Mouse (Mus musculus): ENCODE measurements around the gene Dpp6. TPM values are rescaled to one million over a fixed set of nuclear protein-coding genes. Genes with fewer than 3 reads are reported as not detected.

The Dpp6 gene
- polyA plus RNA-seq, 1 experiment: not detected

- Histone ChIP-seq H3K4me1 (ENCODE audit: control insufficient read depth, insufficient read depth, insufficient read length, low read length) (no peaks in the 10 kb centered on the region), H3K27ac (replicated peaks; ENCODE audit: low read depth, low read length) (no peak overlapping the region), H3K4me3 (ENCODE audit: insufficient read depth, low read depth, low read length) (no peak overlapping the region)
These were observed 95.0 kb downstream of the Dpp6 start for GRCm38 (mm10) chr5:26911965-26912364.

DNA sequence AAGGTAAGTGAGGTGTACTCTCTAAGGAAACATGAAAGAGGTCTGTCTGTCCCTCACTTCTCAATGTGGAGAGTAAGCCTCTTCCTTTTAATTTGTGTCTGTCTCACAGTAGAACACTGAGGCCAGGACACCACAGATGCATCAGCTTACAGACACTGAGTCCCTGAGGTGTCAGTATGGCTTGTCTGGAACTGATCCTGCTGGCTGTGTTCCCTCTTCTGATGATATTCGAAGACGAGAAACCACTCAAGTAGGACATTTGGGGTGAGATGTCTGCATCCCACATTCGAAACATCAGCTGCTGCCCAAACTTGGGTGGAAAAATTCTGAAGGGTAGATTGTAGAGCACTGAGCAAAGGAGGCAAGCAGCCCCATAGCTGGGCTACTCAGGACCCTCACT, 101.8 kb downstream of the Dpp6 start:
- Histone ChIP-seq H3K27ac (replicated peaks; ENCODE audit: low read depth, low read length) (no peak overlapping the region), H3K4me1 (ENCODE audit: control insufficient read depth, insufficient read depth, insufficient read length, low read length) (no peaks in the 10 kb centered on the region), H3K4me3 (ENCODE audit: insufficient read depth, low read depth, low read length) (no peak overlapping the region)

DNA sequence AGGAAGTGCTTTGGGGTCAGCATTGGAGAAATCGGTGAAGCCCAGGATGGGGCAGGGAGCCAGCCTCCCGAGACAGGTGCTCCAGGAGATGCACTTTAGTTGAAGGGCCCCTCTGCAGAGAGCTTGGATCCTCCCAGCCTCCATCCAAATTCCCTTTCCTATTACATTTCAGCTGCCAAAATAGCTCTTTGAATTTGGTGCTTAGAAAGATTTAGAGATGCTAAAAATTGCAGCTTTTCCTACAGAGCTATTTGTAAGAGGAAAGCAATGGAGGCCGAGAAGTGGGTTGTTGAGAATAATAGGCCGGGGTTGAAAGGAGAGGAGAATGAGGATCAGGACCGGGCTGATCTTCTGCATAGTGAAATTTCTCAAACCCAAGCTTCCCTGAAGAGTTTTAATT, 107.5 kb downstream of the Dpp6 start:
- H3K4me3 ChIP-seq (ENCODE audit: insufficient read depth, low read depth, low read length): no peak overlapping the region
- H3K27ac ChIP-seq (replicated peaks; ENCODE audit: low read depth, low read length): no peak overlapping the region

DNA sequence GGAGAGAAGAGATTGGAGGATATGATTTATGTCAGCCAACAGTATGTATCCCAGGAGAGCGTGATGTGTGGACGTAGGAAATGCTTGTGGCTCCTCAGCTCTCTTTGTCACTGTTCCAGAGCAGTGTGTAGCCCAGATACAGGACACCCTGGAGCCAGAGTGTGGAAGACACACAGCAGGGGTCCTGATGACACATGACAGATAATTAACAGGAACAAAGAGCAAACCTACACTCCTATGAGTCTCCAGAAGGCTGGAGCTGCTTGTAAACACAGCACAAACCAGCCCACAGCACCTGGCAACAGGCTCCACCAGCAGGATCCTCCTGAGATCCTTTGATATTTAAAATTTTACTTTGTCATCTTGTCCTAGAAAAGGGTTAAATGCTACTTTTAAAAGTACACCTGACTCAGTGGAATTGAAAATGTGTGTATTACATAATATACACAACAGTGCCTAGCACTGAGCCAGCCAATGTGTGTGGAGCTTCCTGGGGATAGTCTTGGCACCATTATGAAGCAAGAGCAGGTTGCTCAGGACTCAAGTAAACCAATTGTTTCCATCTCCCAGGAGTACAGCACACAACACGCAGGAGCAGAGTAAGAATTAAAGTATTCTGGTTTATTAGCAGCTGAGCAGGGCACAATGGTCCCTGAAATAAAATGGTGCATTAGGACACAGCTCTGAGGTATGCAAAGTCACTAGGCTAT, 115.6 kb downstream of the Dpp6 start:
- no peak overlapping the region for H3K27ac ChIP-seq (replicated peaks; ENCODE audit: low read depth, low read length)
- no peaks in the 10 kb centered on the region for H3K4me1 ChIP-seq (ENCODE audit: control insufficient read depth, insufficient read depth, insufficient read length, low read length)
- H3K4me3 ChIP-seq (ENCODE audit: insufficient read depth, low read depth, low read length): no peak overlapping the region

More for the DNA sequence above, 107.5 kb downstream of the Dpp6 start:
- H3K4me1 ChIP-seq (ENCODE audit: control insufficient read depth, insufficient read depth, insufficient read length, low read length): no peaks in the 10 kb centered on the region

DNA sequence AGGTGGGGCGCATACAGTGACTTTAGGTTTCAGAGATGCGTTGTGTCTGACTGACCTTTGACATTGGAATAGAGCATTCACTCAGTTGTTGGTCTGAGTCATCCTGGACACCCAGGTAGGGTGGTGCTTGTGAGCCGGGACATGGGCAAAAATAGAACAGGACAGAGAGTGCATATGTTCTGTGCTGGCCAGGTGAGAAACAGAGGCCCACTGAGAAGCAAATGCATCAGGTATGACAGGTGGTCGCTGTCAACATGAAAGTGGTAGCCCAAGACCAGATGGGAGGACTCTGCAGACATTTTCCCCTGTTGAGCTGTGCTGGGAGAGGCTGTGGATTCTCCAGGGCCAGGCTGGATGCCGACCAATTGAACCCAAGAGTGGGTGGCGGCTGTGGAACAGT, 117.9 kb downstream of the Dpp6 start:
- H3K4me3 ChIP-seq (ENCODE audit: insufficient read depth, low read depth, low read length): no peak overlapping the region

DNA sequence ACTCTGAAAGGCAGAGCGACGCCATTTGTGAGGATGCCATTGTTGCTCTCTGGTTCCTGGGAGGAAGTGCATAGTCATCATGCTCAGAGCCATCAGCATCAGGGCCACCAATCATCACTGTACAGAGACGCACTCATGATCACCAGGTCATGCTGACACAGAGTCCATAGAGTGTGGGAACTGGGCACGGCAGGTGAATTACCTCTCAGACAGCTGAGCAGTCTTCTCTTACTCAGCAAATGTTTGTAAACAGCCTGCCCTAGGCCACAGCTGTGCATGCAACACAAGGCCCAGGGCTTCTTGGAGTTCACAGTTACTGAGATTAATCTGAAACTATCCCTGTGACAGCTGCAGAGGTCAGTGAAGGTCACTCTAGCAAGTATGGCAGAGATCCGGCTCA, 124.5 kb downstream of the Dpp6 start:
- Histone ChIP-seq H3K4me3 (ENCODE audit: insufficient read depth, low read depth, low read length) (no peak overlapping the region), H3K4me1 (ENCODE audit: control insufficient read depth, insufficient read depth, insufficient read length, low read length) (no peaks in the 10 kb centered on the region), H3K27ac (replicated peaks; ENCODE audit: low read depth, low read length) (no peak overlapping the region)

More for the DNA sequence above, 117.9 kb downstream of the Dpp6 start:
- Histone ChIP-seq H3K27ac (replicated peaks; ENCODE audit: low read depth, low read length) (no peak overlapping the region), H3K4me1 (ENCODE audit: control insufficient read depth, insufficient read depth, insufficient read length, low read length) (no peaks in the 10 kb centered on the region)

- Histone ChIP-seq H3K4me1 (ENCODE audit: control insufficient read depth, insufficient read depth, insufficient read length, low read length) (no peaks in the 10 kb centered on the region), H3K27ac (replicated peaks; ENCODE audit: low read depth, low read length) (no peak overlapping the region), H3K4me3 (ENCODE audit: insufficient read depth, low read depth, low read length) (no peak overlapping the region)
These were observed 128.3 kb downstream of the Dpp6 start for GRCm38 (mm10) chr5:26945169-26945920.

DNA sequence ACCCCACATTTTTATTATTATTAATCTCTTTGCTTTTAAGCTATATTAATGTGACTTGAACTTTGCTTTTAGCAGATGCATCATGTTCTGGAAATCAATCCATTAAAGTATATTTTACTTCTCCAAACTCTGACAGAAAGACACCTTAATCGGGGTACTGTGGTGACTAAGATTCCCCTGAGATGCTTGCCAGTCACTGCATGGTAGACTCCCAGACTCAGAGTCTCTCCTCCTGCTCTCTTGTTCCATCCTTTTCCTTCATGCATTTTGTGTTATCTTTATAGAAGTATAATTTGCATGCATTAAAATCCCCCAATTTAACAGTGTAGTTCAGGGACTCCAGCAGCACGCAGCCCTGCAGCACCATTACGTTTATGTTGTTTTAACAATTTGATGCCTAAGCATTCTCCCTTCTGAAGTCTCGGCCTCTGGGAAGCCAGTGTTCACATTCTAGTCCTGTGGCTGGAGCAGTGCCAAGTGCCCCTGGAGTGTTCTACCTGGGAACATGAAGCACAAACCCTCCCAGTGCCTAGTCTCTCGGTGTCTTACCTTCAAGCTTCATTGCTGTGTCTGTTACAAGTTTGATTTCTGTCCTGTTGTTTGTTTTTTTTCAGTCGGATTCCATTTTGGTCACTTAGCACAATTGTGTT, 153.1 kb downstream of the Dpp6 start:
- Histone ChIP-seq H3K4me1 (ENCODE audit: control insufficient read depth, insufficient read depth, insufficient read length, low read length) (no peaks in the 10 kb centered on the region), H3K27ac (replicated peaks; ENCODE audit: low read depth, low read length) (no peak overlapping the region), H3K4me3 (ENCODE audit: insufficient read depth, low read depth, low read length) (no peak overlapping the region)

DNA sequence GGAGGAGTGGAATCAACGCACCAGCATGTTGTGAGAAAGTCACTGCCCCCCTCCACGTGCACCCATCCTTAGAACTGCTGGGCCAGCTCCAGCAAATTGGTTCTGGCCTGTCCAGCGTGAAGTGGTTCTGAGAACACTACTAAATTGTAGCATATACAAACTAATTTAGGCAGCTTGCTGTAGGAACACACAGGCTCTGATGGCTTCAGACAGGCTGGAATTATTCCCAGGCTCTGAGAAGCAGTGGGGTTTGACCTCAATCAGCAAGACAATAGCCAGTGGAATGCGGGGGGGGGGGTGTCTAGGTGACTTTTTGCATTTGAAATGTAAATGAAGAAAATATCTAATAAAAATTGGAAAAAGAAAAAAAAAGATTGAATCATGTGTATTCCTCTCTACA, 156.2 kb downstream of the Dpp6 start:
- H3K4me3 ChIP-seq (ENCODE audit: insufficient read depth, low read depth, low read length): no peak overlapping the region
- H3K27ac ChIP-seq (replicated peaks; ENCODE audit: low read depth, low read length): no peak overlapping the region
- no peaks in the 10 kb centered on the region for H3K4me1 ChIP-seq (ENCODE audit: control insufficient read depth, insufficient read depth, insufficient read length, low read length)

DNA sequence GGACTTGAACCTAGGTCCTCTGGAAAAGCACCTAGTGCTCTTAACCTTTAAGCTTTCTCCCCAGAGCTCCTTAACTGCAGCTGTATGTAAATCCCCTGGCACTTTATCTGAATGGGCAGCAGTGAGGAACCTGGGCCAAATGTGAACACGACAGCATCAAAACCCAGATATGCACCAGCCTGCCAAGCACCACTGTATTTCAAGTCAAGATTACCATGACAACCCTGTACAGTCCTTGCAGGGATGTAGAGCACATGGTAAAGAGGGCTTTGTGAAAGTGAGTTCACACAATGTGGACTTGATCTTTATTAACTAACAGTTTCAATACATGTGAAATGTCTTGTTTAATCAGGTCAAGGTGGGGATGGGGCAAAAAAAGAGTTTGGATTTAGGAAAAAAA, 162.3 kb downstream of the Dpp6 start:
- Histone ChIP-seq H3K27ac (replicated peaks; ENCODE audit: low read depth, low read length) (no peak overlapping the region), H3K4me1 (ENCODE audit: control insufficient read depth, insufficient read depth, insufficient read length, low read length) (no peaks in the 10 kb centered on the region), H3K4me3 (ENCODE audit: insufficient read depth, low read depth, low read length) (no peak overlapping the region)

DNA sequence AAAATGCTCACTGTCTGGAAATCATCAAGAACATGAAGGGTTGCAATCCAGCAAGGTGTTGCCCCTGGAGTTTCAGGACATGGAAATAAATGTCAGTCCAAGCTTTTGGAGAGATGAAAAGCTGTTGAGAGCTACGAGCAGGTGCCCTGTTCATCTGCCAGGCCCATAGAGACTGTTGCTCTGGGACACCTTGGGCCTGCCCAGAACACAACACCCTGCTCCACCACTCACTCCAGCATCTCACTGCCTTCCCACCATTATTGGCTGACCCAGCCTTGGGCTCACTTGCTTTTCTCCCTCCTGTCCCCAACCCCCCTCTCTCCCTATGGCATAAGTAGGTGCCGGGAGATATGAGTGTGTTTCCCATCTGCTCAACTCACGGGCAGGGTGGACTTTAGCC, 162.8 kb downstream of the Dpp6 start:
- Histone ChIP-seq H3K27ac (replicated peaks; ENCODE audit: low read depth, low read length) (no peak overlapping the region), H3K4me3 (ENCODE audit: insufficient read depth, low read depth, low read length) (no peak overlapping the region), H3K4me1 (ENCODE audit: control insufficient read depth, insufficient read depth, insufficient read length, low read length) (no peaks in the 10 kb centered on the region)

- Histone ChIP-seq H3K27ac (replicated peaks; ENCODE audit: low read depth, low read length) (no peak overlapping the region), H3K4me3 (ENCODE audit: insufficient read depth, low read depth, low read length) (no peak overlapping the region), H3K4me1 (ENCODE audit: control insufficient read depth, insufficient read depth, insufficient read length, low read length) (no peaks in the 10 kb centered on the region)
These were observed 168.1 kb downstream of the Dpp6 start for GRCm38 (mm10) chr5:26985114-26985513.

DNA sequence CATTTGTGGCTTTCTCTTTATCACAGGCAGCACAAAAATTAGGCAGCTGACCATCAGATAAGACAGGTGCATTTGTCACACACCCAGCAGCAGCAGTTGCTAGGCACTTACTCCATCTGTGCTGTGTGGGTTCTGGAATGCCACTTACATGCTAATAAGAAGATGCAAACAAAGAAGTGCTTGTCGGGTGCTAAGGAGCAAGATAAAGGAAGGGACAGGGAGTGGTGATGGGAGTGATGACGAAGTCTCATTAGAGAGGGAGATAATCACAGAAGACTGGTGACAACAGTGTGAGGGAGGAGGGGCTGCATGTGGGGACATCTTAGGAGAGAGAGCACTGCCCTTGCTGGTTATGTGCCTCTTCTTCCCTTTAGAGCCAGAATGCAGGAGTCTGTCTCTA, 174.6 kb downstream of the Dpp6 start:
- no peak overlapping the region for H3K4me3 ChIP-seq (ENCODE audit: insufficient read depth, low read depth, low read length)
- no peaks in the 10 kb centered on the region for H3K4me1 ChIP-seq (ENCODE audit: control insufficient read depth, insufficient read depth, insufficient read length, low read length)
- H3K27ac ChIP-seq (replicated peaks; ENCODE audit: low read depth, low read length): no peak overlapping the region

DNA sequence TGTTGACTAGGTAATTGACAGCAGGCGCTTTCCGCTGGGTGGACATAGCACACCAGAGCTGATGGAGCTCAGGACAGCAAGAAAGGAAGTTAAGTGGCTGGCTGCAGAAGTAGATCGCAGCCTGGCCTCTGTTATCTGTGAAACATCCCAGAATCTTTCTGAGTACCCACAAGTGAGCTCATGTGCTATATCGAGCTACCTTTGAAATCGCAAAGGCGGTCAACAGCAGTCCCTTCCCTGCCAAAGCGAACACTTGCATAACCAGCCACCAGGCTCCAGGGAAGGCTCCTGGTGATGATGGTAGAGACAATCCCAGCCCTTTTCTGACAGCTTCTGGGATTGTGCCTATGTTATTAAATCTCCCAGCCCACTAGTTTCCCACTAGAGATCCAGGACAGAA, 186.5 kb downstream of the Dpp6 start:
- Histone ChIP-seq H3K4me3 (ENCODE audit: insufficient read depth, low read depth, low read length) (no peak overlapping the region), H3K27ac (replicated peaks; ENCODE audit: low read depth, low read length) (no peak overlapping the region), H3K4me1 (ENCODE audit: control insufficient read depth, insufficient read depth, insufficient read length, low read length) (no peaks in the 10 kb centered on the region)

- no peaks in the 10 kb centered on the region for H3K4me1 ChIP-seq (ENCODE audit: control insufficient read depth, insufficient read depth, insufficient read length, low read length)
- no peak overlapping the region for H3K27ac ChIP-seq (replicated peaks; ENCODE audit: low read depth, low read length)
- H3K4me3 ChIP-seq (ENCODE audit: insufficient read depth, low read depth, low read length): no peak overlapping the region
These were observed 192.2 kb downstream of the Dpp6 start for GRCm38 (mm10) chr5:27009157-27009556.

GRCm38 (mm10) chr5:27010582-27010981, 193.6 kb downstream of the Dpp6 start:
- Histone ChIP-seq H3K4me3 (ENCODE audit: insufficient read depth, low read depth, low read length) (no peak overlapping the region), H3K27ac (replicated peaks; ENCODE audit: low read depth, low read length) (no peak overlapping the region), H3K4me1 (ENCODE audit: control insufficient read depth, insufficient read depth, insufficient read length, low read length) (no peaks in the 10 kb centered on the region)
